Mouse (Mus musculus): ENCODE measurements around the gene Plbd1. TPM values are rescaled to one million over a fixed set of nuclear protein-coding genes. Genes with fewer than 3 reads are reported as not detected.

Plbd1 gene
- polyA plus RNA-seq, 1 experiment from 2014 or later: 31.3 TPM

DNA sequence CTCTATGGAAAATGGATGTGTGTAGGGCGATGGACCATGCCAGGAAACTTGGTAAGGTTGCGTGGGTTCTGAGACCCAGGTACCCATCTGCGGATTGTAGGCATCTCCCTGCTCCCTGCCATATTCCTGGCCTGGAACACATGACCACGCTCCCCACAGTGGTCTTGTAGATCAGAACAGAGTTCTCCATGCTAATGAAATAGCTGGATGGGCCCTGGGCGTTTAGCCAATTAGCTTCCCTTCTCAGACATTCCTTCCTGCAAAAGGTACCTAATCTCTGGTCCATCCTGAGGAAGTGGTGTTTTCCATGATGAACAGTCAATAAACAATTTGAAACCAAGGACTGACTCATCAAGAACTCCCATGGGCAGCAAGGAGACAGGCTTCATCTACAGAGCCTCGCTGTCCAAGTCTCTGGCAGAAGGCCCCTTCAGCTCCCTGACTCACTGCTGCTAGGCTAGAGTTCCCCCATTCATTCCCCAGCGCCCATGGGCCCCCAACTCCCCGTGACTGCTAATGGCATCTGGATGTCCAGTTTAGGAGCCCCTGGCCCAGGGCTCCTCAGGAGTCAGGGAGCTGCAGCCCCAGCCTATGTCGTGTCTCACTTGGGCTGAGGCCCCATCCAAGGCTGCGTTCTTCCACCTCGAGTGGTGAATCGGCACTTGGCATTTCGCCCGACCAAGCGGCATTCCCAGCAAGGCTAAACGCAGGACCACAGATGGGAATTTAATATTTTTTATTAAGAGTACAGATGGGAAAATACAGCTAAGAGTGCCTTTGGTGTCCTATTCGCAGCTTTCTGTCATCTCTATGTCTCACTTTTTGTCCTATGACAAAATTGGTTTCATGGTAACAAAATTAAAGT is 50.1 kb downstream of the Plbd1 start:
- Histone ChIP-seq H3K27ac (ENCODE audit: low read depth) (no peak overlapping the region), H3K4me2 (ENCODE audit: low read depth, low read length) (no peak overlapping the region), H3K9me3 (ENCODE audit: low read length) (no peaks in the 10 kb centered on the region), H3K36me3 (replicated peaks; ENCODE audit: insufficient read depth, low read length) (peaks cover 37% of the 10 kb centered on the region), H3K4me1 (ENCODE audit: insufficient read depth) (no peaks in the 10 kb centered on the region), H3K27me3 (ENCODE audit: insufficient read depth, low read length) (no peaks in the 10 kb centered on the region), H3K9ac (replicated peaks) (no peak overlapping the region), H3K4me3 (ENCODE audit: low read depth, low read length) (no peak overlapping the region)
- peak; percentile 36; the same call in 1 of the 2 replicates for ATAC-seq
- 95% methylated on average over 17 of the region's 17 CpGs for WGBS (ENCODE audit: insufficient replicate concordance)
- DNase-seq: no peak
- TF ChIP-seq EP300 (IDR thresholded peaks at IDR 0.05; ENCODE audit: low read depth) (no peak), CTCF (IDR thresholded peaks at IDR 0.05; ENCODE audit: low read depth) (no peak)

DNA sequence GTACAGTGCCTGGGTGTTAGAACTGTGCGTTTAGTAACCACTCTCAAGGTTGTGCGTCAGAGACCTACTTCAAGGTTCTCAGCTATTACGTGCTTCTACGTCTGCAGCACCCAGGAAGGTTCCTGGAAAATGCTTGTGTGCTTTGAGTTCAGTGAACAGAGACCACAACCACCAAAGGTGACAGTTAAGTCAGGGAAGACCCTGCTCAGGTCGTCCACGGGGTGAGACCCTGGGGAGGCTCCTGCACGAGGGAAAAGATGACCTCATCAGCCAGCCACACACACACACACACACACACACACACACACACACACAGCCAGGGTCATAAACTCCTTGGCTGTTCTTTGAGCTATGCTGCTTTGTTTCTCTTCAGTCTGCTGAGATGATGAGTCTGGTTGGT is 59.1 kb downstream of the Plbd1 start:
- Histone ChIP-seq H3K27ac (ENCODE audit: low read depth) (no peak overlapping the region), H3K4me2 (ENCODE audit: low read depth, low read length) (no peak overlapping the region), H3K27me3 (ENCODE audit: insufficient read depth, low read length) (no peaks in the 10 kb centered on the region), H3K9ac (replicated peaks) (no peak overlapping the region), H3K4me3 (ENCODE audit: low read depth, low read length) (no peak overlapping the region), H3K36me3 (replicated peaks; ENCODE audit: insufficient read depth, low read length) (peaks cover 82% of the 10 kb centered on the region), H3K4me1 (ENCODE audit: insufficient read depth) (no peaks in the 10 kb centered on the region), H3K9me3 (ENCODE audit: low read length) (no peaks in the 10 kb centered on the region)
- ATAC-seq (no peak), DNase-seq (no peak)
- WGBS (ENCODE audit: insufficient replicate concordance): 86% methylated on average over 7 of the region's 7 CpGs
- TF ChIP-seq EP300 (IDR thresholded peaks at IDR 0.05; ENCODE audit: low read depth) (no peak), CTCF (IDR thresholded peaks at IDR 0.05; ENCODE audit: low read depth) (no peak)

DNA sequence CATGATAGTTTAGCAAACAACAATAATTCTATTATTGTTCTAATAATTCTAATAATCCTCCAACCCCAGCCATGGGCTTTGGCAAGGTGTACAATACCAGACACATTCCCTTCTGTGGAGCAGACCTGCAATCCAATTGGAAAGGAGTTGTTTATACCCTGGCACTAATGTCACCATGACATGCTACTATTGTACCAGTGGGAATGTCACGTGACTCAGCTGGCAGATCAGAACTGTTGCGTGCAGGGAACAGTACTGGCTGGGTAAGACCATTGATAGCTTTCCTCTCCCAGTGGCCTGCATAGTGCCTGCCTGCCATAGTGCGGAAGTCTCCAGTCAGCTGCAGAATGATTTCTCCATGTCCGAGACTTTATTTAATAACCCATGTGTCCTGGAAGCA is 67.2 kb downstream of the Plbd1 start:
- Histone ChIP-seq H3K4me1 (ENCODE audit: insufficient read depth) (no peaks in the 10 kb centered on the region), H3K36me3 (replicated peaks; ENCODE audit: insufficient read depth, low read length) (peaks cover 71% of the 10 kb centered on the region), H3K27me3 (ENCODE audit: insufficient read depth, low read length) (no peaks in the 10 kb centered on the region), H3K27ac (ENCODE audit: low read depth) (no peak overlapping the region), H3K9ac (replicated peaks) (no peak overlapping the region), H3K4me2 (ENCODE audit: low read depth, low read length) (no peak overlapping the region), H3K4me3 (ENCODE audit: low read depth, low read length) (no peak overlapping the region), H3K9me3 (ENCODE audit: low read length) (no peaks in the 10 kb centered on the region)
- DNase-seq (no peak), ATAC-seq (no peak)
- 96% methylated on average over 4 of the region's 4 CpGs for WGBS (ENCODE audit: insufficient replicate concordance)
- TF ChIP-seq CTCF (IDR thresholded peaks at IDR 0.05; ENCODE audit: low read depth): no peak
- no peak for TF ChIP-seq EP300 (IDR thresholded peaks at IDR 0.05; ENCODE audit: low read depth)

DNA sequence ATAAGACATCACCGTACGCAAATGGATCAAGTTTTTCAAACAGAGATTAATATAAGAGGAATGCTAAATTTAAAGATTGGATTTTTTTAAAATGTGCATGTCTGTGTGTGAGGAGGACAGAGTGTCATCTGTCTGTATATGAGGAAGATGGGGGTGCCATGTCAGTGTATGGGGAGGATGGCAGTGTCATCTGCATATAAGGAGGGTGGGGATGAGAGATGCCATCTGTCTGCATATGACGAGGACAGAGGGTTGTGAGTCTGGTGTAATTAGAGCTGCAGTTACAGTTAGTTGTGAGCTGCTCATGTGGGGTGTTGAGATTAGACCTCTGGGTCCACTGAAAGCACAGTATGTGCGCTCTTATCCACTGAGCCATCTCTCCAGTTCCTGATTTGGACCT is 71.0 kb downstream of the Plbd1 start:
- H3K4me3 ChIP-seq (ENCODE audit: low read depth, low read length): no peak overlapping the region
- TF ChIP-seq CTCF (IDR thresholded peaks at IDR 0.05; ENCODE audit: low read depth) (no peak), EP300 (IDR thresholded peaks at IDR 0.05; ENCODE audit: low read depth) (no peak)
- no peak for DNase-seq
- no peak overlapping the region for H3K4me2 ChIP-seq (ENCODE audit: low read depth, low read length)
- H3K9ac ChIP-seq (replicated peaks): no peak overlapping the region
- H3K9me3 ChIP-seq (ENCODE audit: low read length): no peaks in the 10 kb centered on the region
- 86% methylated on average over 4 of the region's 4 CpGs for WGBS (ENCODE audit: insufficient replicate concordance)
- H3K36me3 ChIP-seq (replicated peaks; ENCODE audit: insufficient read depth, low read length): peaks cover 80% of the 10 kb centered on the region
- ATAC-seq: no peak
- H3K4me1 ChIP-seq (ENCODE audit: insufficient read depth): no peaks in the 10 kb centered on the region
- no peaks in the 10 kb centered on the region for H3K27me3 ChIP-seq (ENCODE audit: insufficient read depth, low read length)
- no peak overlapping the region for H3K27ac ChIP-seq (ENCODE audit: low read depth)

DNA sequence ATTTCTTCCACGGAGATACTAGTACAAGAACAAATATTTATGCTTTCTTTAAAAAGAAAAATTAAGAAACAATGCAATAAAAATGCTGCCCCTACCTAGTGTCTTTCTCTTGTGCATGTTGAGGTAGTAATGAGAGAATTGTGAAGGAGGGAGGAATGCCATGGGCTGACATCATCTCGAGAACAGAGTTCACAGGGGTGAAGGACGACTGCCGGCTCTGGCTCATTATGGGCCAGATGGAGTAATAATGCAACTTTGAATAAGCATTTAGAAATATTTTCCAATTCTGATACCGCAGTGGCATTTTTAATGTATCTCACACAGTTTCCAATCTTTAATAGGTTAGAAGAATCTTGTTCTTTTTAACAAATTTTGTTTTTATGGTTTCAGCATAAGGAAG is 95.7 kb downstream of the Plbd1 start:
- Histone ChIP-seq H3K27ac (ENCODE audit: low read depth) (no peak overlapping the region), H3K36me3 (replicated peaks; ENCODE audit: insufficient read depth, low read length) (peaks cover 83% of the 10 kb centered on the region), H3K4me3 (ENCODE audit: low read depth, low read length) (no peak overlapping the region), H3K27me3 (ENCODE audit: insufficient read depth, low read length) (no peaks in the 10 kb centered on the region), H3K4me2 (ENCODE audit: low read depth, low read length) (no peak overlapping the region), H3K9ac (replicated peaks) (no peak overlapping the region), H3K4me1 (ENCODE audit: insufficient read depth) (no peaks in the 10 kb centered on the region), H3K9me3 (ENCODE audit: low read length) (peaks cover 15% of the 10 kb centered on the region)
- WGBS (ENCODE audit: insufficient replicate concordance): 96% methylated on average over 5 of the region's 5 CpGs
- no peak for DNase-seq
- no peak for ATAC-seq
- no peak for TF ChIP-seq EP300 (IDR thresholded peaks at IDR 0.05; ENCODE audit: low read depth)
- no peak for TF ChIP-seq CTCF (IDR thresholded peaks at IDR 0.05; ENCODE audit: low read depth)

Other genes starting within 250 kb of the Plbd1 start
- 0.47 and 0.67 TPM in 2 replicates for gene E330021D16Rik, start 246.4 kb downstream of the Plbd1 start, polyA plus RNA-seq (2015; fragmentation: Nextera tagmentation; extraction: Ambion mirVana)
- 5.6 and 6.6 TPM in 2 replicates for gene Atf7ip, start 155.8 kb downstream of the Plbd1 start, polyA plus RNA-seq (2015; fragmentation: Nextera tagmentation; extraction: Ambion mirVana)
- 0.57 and 0.99 TPM in 2 replicates for gene Gucy2c, start 119.8 kb upstream of the Plbd1 start, polyA plus RNA-seq (2015; fragmentation: Nextera tagmentation; extraction: Ambion mirVana)
- gene Hist4h4, start 142.5 kb upstream of the Plbd1 start, polyA plus RNA-seq (2015; fragmentation: Nextera tagmentation; extraction: Ambion mirVana): 1.1 and 1.4 TPM in 2 replicates
- gene H2afj, start 146.3 kb upstream of the Plbd1 start, polyA plus RNA-seq (2015; fragmentation: Nextera tagmentation; extraction: Ambion mirVana): 147 and 152 TPM in 2 replicates
- gene BC049715, start 165.7 kb upstream of the Plbd1 start, polyA plus RNA-seq (2015; fragmentation: Nextera tagmentation; extraction: Ambion mirVana): 0.44 and 0.99 TPM in 2 replicates
- 32.8 and 33.8 TPM in 2 replicates for gene Wbp11, start 166.3 kb upstream of the Plbd1 start, polyA plus RNA-seq (2015; fragmentation: Nextera tagmentation; extraction: Ambion mirVana)
- not detected in 2 replicates for gene Smco3, start 173.5 kb upstream of the Plbd1 start, polyA plus RNA-seq (2015; fragmentation: Nextera tagmentation; extraction: Ambion mirVana)
- gene Art4, start 195.8 kb upstream of the Plbd1 start, polyA plus RNA-seq (2015; fragmentation: Nextera tagmentation; extraction: Ambion mirVana): 10.6 and 11.1 TPM in 2 replicates
- 4.5 and 6.2 TPM in 2 replicates for gene Mgp, start 213.9 kb upstream of the Plbd1 start, polyA plus RNA-seq (2015; fragmentation: Nextera tagmentation; extraction: Ambion mirVana)

All from liver, postnatal 0 days (tissue).